Mouse (Mus musculus): ENCODE data around the gene Megf6.

Gene Megf6

DNA sequence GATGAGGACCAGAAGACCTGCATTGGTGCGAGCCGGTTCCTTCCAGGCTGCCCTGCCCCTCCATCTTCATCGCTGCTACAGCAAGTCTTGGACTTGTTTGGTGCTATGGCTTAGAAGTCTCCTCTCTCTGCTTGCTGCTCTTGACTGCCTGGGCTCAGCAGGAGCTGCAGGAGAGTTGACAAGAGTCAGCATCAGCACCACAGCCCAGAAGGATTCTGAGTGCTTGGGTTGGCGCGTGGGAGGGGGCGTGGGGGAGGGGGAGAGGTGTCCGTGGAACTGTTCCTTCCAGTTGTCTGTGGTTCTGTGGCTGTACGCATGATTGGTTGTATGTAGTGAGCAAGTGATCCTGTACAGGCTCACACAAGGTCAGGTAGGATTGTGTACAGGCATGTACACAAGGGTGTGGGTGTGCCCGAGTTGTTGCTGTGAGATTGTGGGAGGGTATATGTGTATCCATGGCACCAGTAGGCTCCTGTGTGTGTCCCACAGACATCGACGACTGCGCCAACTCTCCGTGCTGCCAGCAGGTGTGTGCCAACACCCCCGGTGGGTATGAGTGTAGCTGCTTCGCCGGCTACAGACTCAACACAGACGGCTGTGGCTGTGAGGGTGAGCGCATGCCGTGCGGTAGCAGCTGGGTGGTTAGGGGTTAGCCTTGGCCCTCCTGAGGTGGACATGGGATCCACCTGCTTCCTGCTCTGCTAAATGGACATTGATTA, 82.2 kb downstream of the Megf6 start:
- 63% methylated on average over 20 of the region's 20 CpGs for WGBS

GRCm38 (mm10) chr4:154260755-154261154, 90.2 kb downstream of the Megf6 start:
- 91% methylated on average over 5 of the region's 5 CpGs for WGBS

GRCm38 (mm10) chr4:154262071-154262470, 91.5 kb downstream of the Megf6 start:
- 73% methylated on average over 4 of the region's 4 CpGs for WGBS

GRCm38 (mm10) chr4:154267511-154267910, 97.0 kb downstream of the Megf6 start:
- 78% methylated on average over 6 of the region's 6 CpGs for WGBS

DNA sequence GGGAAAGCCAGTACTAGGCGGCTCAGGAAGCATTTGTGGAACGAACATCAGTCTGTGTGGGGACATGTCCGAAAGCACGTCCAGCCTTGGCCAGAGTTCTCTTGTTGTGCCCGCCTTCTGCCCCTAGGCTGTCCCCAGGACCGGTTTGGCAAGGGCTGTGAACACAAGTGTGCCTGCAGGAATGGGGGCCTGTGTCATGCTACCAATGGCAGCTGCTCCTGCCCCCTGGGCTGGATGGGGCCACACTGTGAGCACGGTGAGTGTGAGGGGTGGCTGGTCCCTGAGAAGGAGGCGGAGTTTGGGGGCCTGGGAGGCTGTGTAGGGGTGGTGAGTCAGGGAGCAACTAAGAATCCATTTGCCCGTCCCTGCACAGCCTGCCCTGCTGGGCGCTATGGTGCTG, 99.0 kb downstream of the Megf6 start:
- WGBS, result 77% methylated on average over 10 of the region's 10 CpGs

DNA sequence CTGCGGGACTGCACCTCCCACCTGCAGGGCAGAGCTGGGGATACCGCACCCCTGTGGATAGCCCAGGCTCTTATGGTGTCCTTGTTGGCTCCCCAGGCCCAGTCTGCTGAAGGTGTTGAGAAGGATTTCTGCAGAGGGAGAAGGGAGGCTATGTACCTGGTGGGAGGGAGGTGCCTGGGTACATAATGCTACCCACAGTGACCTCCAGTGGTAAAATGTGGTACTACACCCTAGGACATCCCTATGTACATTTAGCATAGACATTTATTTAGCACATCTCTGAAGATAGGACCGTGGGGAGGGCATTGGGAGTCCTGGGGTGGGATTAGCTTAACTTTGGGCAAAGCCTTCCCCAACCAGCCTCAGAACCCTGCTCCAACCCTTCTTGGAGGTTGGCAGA, 102.5 kb downstream of the Megf6 start:
- 52% methylated on average over 3 of the region's 3 CpGs for WGBS

- WGBS, result 63% methylated on average over 9 of the region's 9 CpGs
These were observed 109.0 kb downstream of the Megf6 start for GRCm38 (mm10) chr4:154279481-154279880.

DNA sequence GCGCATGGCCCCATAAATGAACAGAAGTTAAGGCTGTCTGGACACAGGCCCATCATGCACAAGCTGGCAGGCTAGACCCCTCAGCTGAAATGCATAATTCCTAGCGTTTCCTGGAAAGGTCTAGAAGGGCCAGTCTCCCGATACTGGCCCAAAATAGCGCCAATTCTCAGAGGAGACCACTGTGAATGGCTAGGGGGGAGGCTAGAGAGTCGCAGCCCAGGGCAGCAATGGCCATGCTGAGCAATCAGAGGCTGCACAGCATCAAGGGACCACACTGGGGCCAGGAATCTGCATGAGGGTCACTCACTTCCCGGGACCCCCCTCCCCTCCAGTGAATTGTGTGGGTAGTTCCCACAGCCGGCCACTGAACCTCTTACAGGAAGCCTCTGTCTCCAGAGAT, 113.1 kb downstream of the Megf6 start:
- 75% methylated on average over 7 of the region's 7 CpGs for WGBS

- WGBS, result 80% methylated on average over 4 of the region's 4 CpGs
These were observed 123.2 kb downstream of the Megf6 start for GRCm38 (mm10) chr4:154293735-154294201.

DNA sequence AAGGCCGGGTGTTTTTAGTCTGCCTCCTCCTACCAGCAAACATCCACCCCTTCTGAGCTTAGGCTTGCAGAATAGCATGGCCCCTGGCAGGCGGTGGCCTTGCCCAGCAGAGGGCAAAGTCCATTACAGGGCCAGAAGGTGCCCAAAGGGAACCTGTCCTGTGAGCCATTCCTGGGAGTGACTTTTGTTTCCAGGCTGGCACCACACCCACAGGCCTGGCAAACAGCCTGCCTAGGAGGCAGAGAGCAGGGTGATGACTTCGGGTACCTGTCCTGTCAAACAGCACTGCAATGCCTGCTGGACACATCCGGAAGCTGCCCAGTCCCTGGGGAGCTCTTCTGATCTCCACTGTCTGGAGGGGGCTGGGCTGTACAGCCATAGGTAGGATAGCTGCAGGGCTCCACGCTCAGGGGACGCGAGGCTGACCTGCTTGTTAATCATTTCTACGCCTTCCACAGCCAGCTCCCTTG, 123.8 kb downstream of the Megf6 start:
- 77% methylated on average over 8 of the region's 8 CpGs for WGBS

GRCm38 (mm10) chr4:154297761-154298160, 127.2 kb downstream of the Megf6 start:
- 78% methylated on average over 9 of the region's 9 CpGs for WGBS

- WGBS, result 3% methylated on average over 62 of the region's 66 CpGs
These were observed 129.2 kb downstream of the Megf6 start for GRCm38 (mm10) chr4:154299541-154300271.

DNA sequence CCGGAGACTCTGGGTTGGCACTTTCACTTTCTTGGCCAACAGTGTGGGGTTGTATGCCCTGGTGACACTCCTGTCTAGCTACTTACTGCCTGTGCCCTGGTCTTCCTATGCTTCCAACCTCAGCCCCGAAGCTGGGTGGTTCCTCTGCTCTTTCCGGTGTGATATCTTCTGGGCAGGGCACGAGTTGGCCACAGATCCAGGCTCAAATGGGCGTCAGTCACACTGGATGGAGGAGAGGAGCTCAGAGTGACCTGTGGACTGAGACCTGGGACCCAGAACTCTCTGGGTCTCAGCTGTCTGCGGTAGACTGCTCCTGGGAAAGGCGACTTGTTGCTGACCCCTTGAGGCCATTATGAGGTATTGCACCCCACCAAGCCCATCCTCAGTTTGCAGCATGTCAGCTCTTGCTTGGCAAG, 130.9 kb downstream of the Megf6 start, which contains the start of gene Arhgef16:
Gene Arhgef16 (minus strand): TSS at position 211 of the 416 bp plus-strand sequence.
- 28% methylated on average over 7 of the region's 7 CpGs for WGBS

- 72% methylated on average over 2 of the region's 2 CpGs for WGBS
These were observed 138.6 kb downstream of the Megf6 start for GRCm38 (mm10) chr4:154309131-154309530.

DNA sequence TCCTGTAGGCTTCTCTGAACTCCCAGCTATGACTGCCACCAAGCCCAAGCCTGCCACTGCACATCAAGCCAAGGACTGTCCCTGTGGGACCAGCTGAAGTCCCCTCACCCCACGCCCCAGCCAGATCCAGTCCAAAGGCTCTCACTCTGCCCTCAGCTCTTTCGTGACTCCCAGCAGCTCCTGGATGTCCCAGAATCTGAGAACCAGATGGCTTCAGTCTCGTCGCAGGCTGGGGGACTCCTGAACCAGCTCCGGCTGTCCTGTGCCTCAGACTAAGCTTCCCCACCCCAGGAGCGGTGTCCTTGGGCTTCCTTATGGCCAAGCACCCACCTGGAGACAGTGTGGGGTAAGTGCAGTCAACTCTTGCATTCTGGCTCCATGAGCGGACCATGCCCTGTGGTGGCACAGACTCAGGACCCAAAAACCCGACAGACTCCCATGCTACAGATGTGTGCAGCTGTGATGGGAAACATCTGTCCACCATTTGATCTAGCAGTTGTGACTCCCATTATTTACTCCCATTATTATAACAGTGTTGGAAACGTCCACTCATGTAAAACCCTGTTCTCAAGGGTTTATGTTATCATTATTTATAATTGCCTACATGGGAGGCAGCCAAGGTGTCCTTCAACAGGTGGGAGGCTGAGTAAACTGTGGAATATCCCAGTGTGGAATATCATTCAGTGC, 140.2 kb downstream of the Megf6 start:
- WGBS, result 88% methylated on average over 9 of the region's 9 CpGs

GRCm38 (mm10) chr4:154312143-154312812, 141.7 kb downstream of the Megf6 start:
- WGBS, result 94% methylated on average over 2 of the region's 2 CpGs

- 49% methylated on average over 4 of the region's 4 CpGs for WGBS
These were observed 142.5 kb downstream of the Megf6 start for GRCm38 (mm10) chr4:154312935-154313621.

GRCm38 (mm10) chr4:154313622-154313967, 143.1 kb downstream of the Megf6 start:
- WGBS, result 53% methylated on average over 11 of the region's 11 CpGs

All from cerebral cortex, adult 2 months (tissue).